Mouse (Mus musculus) megakaryocyte-erythroid progenitor cell, adult 5 weeks (primary cell): ENCODE data around the gene 1700030J22Rik. TPM values are rescaled to one million over a fixed set of nuclear protein-coding genes. Genes with fewer than 3 reads are reported as not detected.

Source experiments
- polyA plus RNA-seq: library from polyadenylated mRNA; stranded (reverse); fragments of >175 nt; gene quantifications from 2 replicates; pipeline ENCODE4 v1.2.3, GENCODE M21; 2012

Gene 1700030J22Rik
- 0.63 and 0.92 TPM in 2 replicates for polyA plus RNA-seq

GRCm38 (mm10) chr8:116978631-116979256 is at the start of gene 1700030J22Rik:
Gene 1700030J22Rik (minus strand): TSS chr8:116978959.

GRCm38 (mm10) chr8:116993095-116993867 is 14.5 kb upstream of the 1700030J22Rik start, which contains the start of gene Gcsh:
Gene Gcsh (minus strand): TSS chr8:116993537.

GRCm38 (mm10) chr8:116943161-116943554 is 35.6 kb downstream of the 1700030J22Rik start, which contains the start of gene Atmin:
Gene Atmin (plus strand): TSS chr8:116943393.

GRCm38 (mm10) chr8:116921337-116922059 is 57.3 kb downstream of the 1700030J22Rik start, which contains the start of the genes Cmc2 and Cenpn:
Gene Cmc2 (minus strand): TSS chr8:116921455.
Gene Cenpn (plus strand): TSS chr8:116921730.

Other genes with a start within 250 kb of the 1700030J22Rik start
- gene Cdyl2, start 246.0 kb downstream of the 1700030J22Rik start, polyA plus RNA-seq = 2.9 and 3.3 TPM in 2 replicates
- gene Cmc2, start 57.5 kb downstream of the 1700030J22Rik start, polyA plus RNA-seq = 38.7 and 40.3 TPM in 2 replicates
- gene Cenpn, start 57.2 kb downstream of the 1700030J22Rik start, polyA plus RNA-seq = 5.5 and 6.7 TPM in 2 replicates
- 4.5 and 6.1 TPM in 2 replicates for gene Atmin, start 35.6 kb downstream of the 1700030J22Rik start, polyA plus RNA-seq
- 12.2 and 12.9 TPM in 2 replicates for gene Gcsh, start 14.6 kb upstream of the 1700030J22Rik start, polyA plus RNA-seq
- 0.09 and 0.45 TPM in 2 replicates for gene Pkd1l2, start 103.5 kb upstream of the 1700030J22Rik start, polyA plus RNA-seq
- gene Bco1, start 116.9 kb upstream of the 1700030J22Rik start, polyA plus RNA-seq = 0.04 TPM in 1 of 2 replicates, not detected in the other
- gene Gan, start 179.2 kb upstream of the 1700030J22Rik start, polyA plus RNA-seq = 1.4 and 1.5 TPM in 2 replicates